Mouse (Mus musculus) hematopoietic stem cell, adult 5-6 weeks (primary cell): ENCODE measurements around the gene Enox2. TPM values are rescaled to one million over a fixed set of nuclear protein-coding genes. Genes with fewer than 3 reads are reported as not detected.

ENCODE experiments used
- ATAC-seq, 2 experiments: fragments of 125-278 bp in 1 of 2; replicated peaks in 1 of 2; 2 replicates each; pipeline ENCODE4 v1.8.0; 2016 to 2017; ENCODE audit warnings: inconsistent platforms in 2 of 2, mild to moderate bottlenecking in 2 of 2, moderate number of reproducible peaks in 2 of 2, low read depth in 1 of 2, moderate TSS enrichment in 1 of 2; ENCODE audit not compliant: low FRiP score in 2 of 2, poor library complexity in 2 of 2, severe bottlenecking in 2 of 2, insufficient read depth in 1 of 2, low TSS enrichment in 1 of 2
- total RNA-seq: library from RNA; stranded (forward); fragments of 172-1452, 232-1000 nt; gene quantifications from 2 replicates; pipeline ENCODE4 v1.2.3, GENCODE M21; 2017

Gene Enox2
- total RNA-seq, 1 experiment from 2014 or later = 22.8 TPM

- no peak for ATAC-seq
Observed at GRCm38 (mm10) chrX:49073563-49073962, 214.5 kb downstream of the Enox2 start.

- ATAC-seq = no peak
Observed at GRCm38 (mm10) chrX:49045118-49045517, 242.9 kb downstream of the Enox2 start.

- no peak for ATAC-seq
Observed at GRCm38 (mm10) chrX:49009746-49010145, 278.3 kb downstream of the Enox2 start.

- no peak for ATAC-seq
Observed at GRCm38 (mm10) chrX:49005655-49006054, 282.4 kb downstream of the Enox2 start.

- ATAC-seq = no peak
Observed at GRCm38 (mm10) chrX:49002892-49003291, 285.2 kb downstream of the Enox2 start.

- ATAC-seq = no peak
Observed at GRCm38 (mm10) chrX:48985653-48986052, 302.4 kb downstream of the Enox2 start.

- ATAC-seq = no peak
Observed at GRCm38 (mm10) chrX:48984451-48984850, 303.6 kb downstream of the Enox2 start.

Other genes with a start within 250 kb of the Enox2 start
- gene Arhgap36, start 175.7 kb upstream of the Enox2 start, total RNA-seq = not detected in 2 replicates